Mouse (Mus musculus) liver, postnatal 0 days (tissue): Measurements from ENCODE around the gene Fkbp8. TPM values are rescaled to one million over a fixed set of nuclear protein-coding genes. Genes with fewer than 3 reads are reported as not detected.

Experiments
- ATAC-seq: fragments of 200-750 bp; cut with Nextera tagmentation; 2 replicates; pipeline ENCODE4 v1.8.0; 2017; ENCODE audit warnings: mild to moderate bottlenecking, moderate library complexity
- DNase-seq: peaks from one replicate; pipeline ENCODE4 v3.0.0-alpha.2; 2016
- H3K27ac ChIP-seq: fragments of 300-500 bp; sonication (generic); 2 replicates; pipeline ENCODE4 v1.5.1; 2014; ENCODE audit warnings: antibody characterized with exemption, moderate library complexity, mild to moderate bottlenecking, low read depth
- H3K27me3 ChIP-seq: fragments of 300-500 bp; sonication (generic); 2 replicates; pipeline ENCODE4 v1.6.1; 2014; ENCODE audit warnings: low read length, control low read depth, mixed read lengths; ENCODE audit not compliant: insufficient read depth
- H3K36me3 ChIP-seq: fragments of 300-500 bp; sonication (generic); replicated peaks from 2 replicates; pipeline ENCODE4 v1.6.1; 2014; ENCODE audit warnings: mild to moderate bottlenecking, control low read depth, low read length, moderate library complexity, mixed read lengths; ENCODE audit not compliant: insufficient read depth
- H3K4me1 ChIP-seq: fragments of 300-500 bp; sonication (generic); 2 replicates; pipeline ENCODE4 v1.6.1; 2014; ENCODE audit warnings: antibody characterized with exemption, mild to moderate bottlenecking, control low read depth; ENCODE audit not compliant: insufficient read depth
- H3K4me2 ChIP-seq: fragments of 300-500 bp; sonication (generic); 2 replicates; pipeline ENCODE4 v1.6.1; 2014; ENCODE audit warnings: low read depth, mild to moderate bottlenecking, low read length, moderate library complexity, mixed read lengths
- H3K4me3 ChIP-seq: fragments of 300-500 bp; sonication (generic); 2 replicates; pipeline ENCODE4 v1.5.1; 2014; ENCODE audit warnings: low read depth, low read length
- H3K9ac ChIP-seq: fragments of 300-500 bp; sonication (generic); replicated peaks from 2 replicates; pipeline ENCODE4 v1.6.1; 2014; ENCODE audit warnings: mild to moderate bottlenecking, moderate library complexity
- H3K9me3 ChIP-seq: fragments of 300-500 bp; sonication (generic); 2 replicates; pipeline ENCODE4 v1.6.1; 2016; ENCODE audit warnings: mild to moderate bottlenecking, control low read depth, low read length, mixed read lengths
- CTCF ChIP-seq: sonication (generic); IDR thresholded peaks from 2 replicates; pipeline ENCODE4 v1.5.1; 2016; ENCODE audit warnings: antibody characterized with exemption, low read depth
- EP300 ChIP-seq: IDR thresholded peaks from 2 replicates; pipeline ENCODE4 v1.6.1; 2016; ENCODE audit warnings: antibody characterized with exemption, low read depth, mild to moderate bottlenecking
- WGBS: fragments of 180-500 bp; shearing (Covaris S2); extraction: QIAGEN DNeasy Blood & Tissue Kit; methylation state at CpG from one replicate; pipeline ENCODE4 v1.1.7; 2014; ENCODE audit not compliant: insufficient replicate concordance; 5-methylcytosine and 5-hydroxymethylcytosine counted together
- polyA plus RNA-seq: library from polyadenylated mRNA; unstranded; fragments of >200 nt; fragmentation: Nextera tagmentation; extraction: Ambion mirVana; gene quantifications from 2 replicates; pipeline ENCODE4 v1.2.1, GENCODE M21; 2015

Gene Fkbp8
- polyA plus RNA-seq, 1 experiment from 2014 or later = 141 TPM

GRCm38 (mm10) chr8:70551558-70552161, 24.1 kb downstream of the Fkbp8 start:
- Histone ChIP-seq H3K36me3 (peaks cover 6% of the 10 kb centered on the region; the same call in 1 of the 2 replicates), H3K4me2 (0 out of 2 replicates have a peak overlapping the region, but pooled peaks have one; percentile 6), H3K27ac (peak overlapping the region; percentile 67), H3K9me3 (no peaks in the 10 kb centered on the region), H3K27me3 (no peaks in the 10 kb centered on the region), H3K9ac (no peak overlapping the region; the same call in 1 of the 2 replicates), H3K4me1 (peaks cover 71% of the 10 kb centered on the region), H3K4me3 (no peak overlapping the region)
- no peak for ATAC-seq
- DNase-seq = no peak
- TF ChIP-seq EP300 = 0 out of 2 replicates have a peak, but pooled peaks have one; percentile 8
- TF ChIP-seq CTCF = no peak
- 36% methylated on average over 3 of the region's 3 CpGs for WGBS

DNA sequence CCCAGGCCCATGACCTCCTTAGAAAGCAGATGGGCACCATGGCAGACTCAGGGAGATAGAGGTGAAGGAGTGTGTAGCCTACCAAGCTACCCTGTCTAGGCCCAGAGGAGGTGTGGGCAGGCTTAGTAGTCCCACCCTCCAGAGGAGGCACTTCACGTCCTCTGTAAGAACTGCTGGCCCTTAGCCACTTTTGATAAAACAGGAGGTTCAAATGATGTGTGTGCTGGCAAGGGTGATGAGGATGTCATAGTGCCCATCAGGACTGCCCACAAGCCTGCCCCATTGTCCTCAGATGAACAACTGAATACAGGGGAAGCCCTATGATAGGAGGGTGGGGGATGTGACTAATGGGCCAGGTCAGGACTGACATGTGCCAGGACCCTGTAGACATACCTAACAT, 25.3 kb downstream of the Fkbp8 start:
- DNase-seq (no peak), ATAC-seq (no peak)
- Histone ChIP-seq H3K4me2 (no peak overlapping the region), H3K27me3 (no peaks in the 10 kb centered on the region), H3K9me3 (no peaks in the 10 kb centered on the region), H3K27ac (peak overlapping the region; percentile 79; the same call in 1 of the 2 replicates), H3K9ac (no peak overlapping the region), H3K36me3 (peaks cover 6% of the 10 kb centered on the region; the same call in 1 of the 2 replicates), H3K4me1 (peaks cover 73% of the 10 kb centered on the region), H3K4me3 (no peak overlapping the region)
- TF ChIP-seq CTCF = no peak
- TF ChIP-seq EP300 = no peak
- WGBS = 13% methylated on average over 1 of the region's 1 CpGs

DNA sequence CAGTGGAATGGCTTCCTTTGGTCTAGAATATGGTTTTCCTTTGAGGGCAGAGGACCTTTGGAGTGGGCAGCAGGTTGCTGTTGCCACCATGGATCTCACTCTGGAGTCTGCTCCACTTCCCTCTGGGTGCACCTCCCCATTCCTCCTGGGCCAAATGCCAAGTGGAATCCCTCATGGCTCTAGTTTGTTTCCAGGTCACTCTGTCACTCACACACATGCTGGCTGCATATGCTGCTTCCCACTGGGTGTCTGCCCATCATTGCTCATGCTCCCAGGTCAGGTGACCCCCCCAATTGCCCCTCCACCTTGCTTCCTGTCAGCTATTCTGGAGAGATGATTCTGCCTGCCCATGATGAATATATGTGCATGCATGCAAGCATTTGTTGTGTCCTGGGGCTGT, 26.2 kb downstream of the Fkbp8 start:
- H3K9ac ChIP-seq = peak overlapping the region; percentile 19; the same call in 1 of the 2 replicates
- H3K4me3 ChIP-seq = no peak overlapping the region
- peak overlapping the region; percentile 96 for H3K27ac ChIP-seq
- DNase-seq = peak; percentile 63
- H3K27me3 ChIP-seq = no peaks in the 10 kb centered on the region
- ATAC-seq = no peak
- H3K4me2 ChIP-seq = no peak overlapping the region
- TF ChIP-seq EP300 = no peak
- TF ChIP-seq CTCF = no peak
- peaks cover 6% of the 10 kb centered on the region; the same call in 1 of the 2 replicates for H3K36me3 ChIP-seq
- H3K4me1 ChIP-seq = peaks cover 75% of the 10 kb centered on the region
- no peaks in the 10 kb centered on the region for H3K9me3 ChIP-seq

DNA sequence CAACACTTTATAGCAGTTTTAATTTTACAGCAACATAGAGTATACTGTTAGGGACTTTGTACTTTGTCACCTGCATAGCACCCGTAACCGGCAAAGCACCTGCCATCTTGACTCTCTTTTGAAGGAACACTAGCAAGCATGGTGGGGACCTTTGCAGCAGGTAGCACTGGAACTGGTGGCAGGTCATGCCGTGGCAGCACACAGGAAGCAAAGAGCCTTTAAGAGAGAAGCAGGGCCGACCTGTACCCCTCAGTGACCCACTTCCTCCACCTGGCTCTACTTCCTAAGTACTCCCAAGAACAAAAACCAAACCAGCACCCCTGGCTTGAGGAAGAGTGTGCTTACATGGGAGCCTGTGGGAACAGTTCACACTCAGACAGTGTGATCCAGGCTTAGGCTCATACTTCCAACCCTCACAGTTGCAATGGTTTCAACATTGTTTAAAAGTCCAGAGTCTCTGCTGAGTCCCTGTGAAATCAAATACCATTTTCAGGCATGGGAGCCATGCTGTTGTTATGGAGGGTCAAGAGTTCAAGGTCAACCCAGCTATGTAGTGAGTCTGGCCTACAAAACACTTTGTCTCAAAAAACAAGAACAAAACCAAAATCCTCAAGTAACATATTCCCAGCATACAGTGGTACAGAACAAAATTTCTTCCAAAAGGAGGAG, 27.7 kb downstream of the Fkbp8 start:
- ATAC-seq (peak; percentile 82), DNase-seq (no peak)
- Histone ChIP-seq H3K36me3 (peaks cover 7% of the 10 kb centered on the region; the same call in 1 of the 2 replicates), H3K4me2 (no peak overlapping the region), H3K4me3 (no peak overlapping the region), H3K27me3 (no peaks in the 10 kb centered on the region), H3K9me3 (no peaks in the 10 kb centered on the region), H3K9ac (no peak overlapping the region), H3K4me1 (peaks cover 73% of the 10 kb centered on the region), H3K27ac (peak overlapping the region; percentile 96)
- 60% methylated on average over 4 of the region's 4 CpGs for WGBS
- TF ChIP-seq CTCF (no peak), EP300 (peak; percentile 74; the same call in 1 of the 2 replicates)

- peak; percentile 47 for DNase-seq
- Histone ChIP-seq H3K4me3 (no peak overlapping the region), H3K36me3 (0 out of 2 replicates have a peak, but pooled peaks cover 2% of the 10 kb centered on the region), H3K4me2 (no peak overlapping the region), H3K9me3 (no peaks in the 10 kb centered on the region), H3K27ac (peak overlapping the region; percentile 56), H3K4me1 (peaks cover 77% of the 10 kb centered on the region), H3K9ac (peak overlapping the region; percentile 36; the same call in 1 of the 2 replicates), H3K27me3 (no peaks in the 10 kb centered on the region)
- WGBS = 15% methylated on average over 4 of the region's 4 CpGs
- peak; percentile 56 for ATAC-seq
- TF ChIP-seq EP300 = no peak
- TF ChIP-seq CTCF = peak; percentile 60
Observed at GRCm38 (mm10) chr8:70558334-70558733, 30.8 kb downstream of the Fkbp8 start.

GRCm38 (mm10) chr8:70558983-70559382, 31.5 kb downstream of the Fkbp8 start:
- H3K9me3 ChIP-seq = no peaks in the 10 kb centered on the region
- no peak overlapping the region for H3K4me2 ChIP-seq
- 69% methylated on average over 3 of the region's 3 CpGs for WGBS
- no peak overlapping the region for H3K9ac ChIP-seq
- TF ChIP-seq EP300 (no peak), CTCF (peak; percentile 53)
- H3K27me3 ChIP-seq = no peaks in the 10 kb centered on the region
- no peak overlapping the region for H3K4me3 ChIP-seq
- DNase-seq (no peak), ATAC-seq (no peak)
- H3K36me3 ChIP-seq = 0 out of 2 replicates have a peak, but pooled peaks cover 2% of the 10 kb centered on the region
- H3K27ac ChIP-seq = peak overlapping the region; percentile 56; the same call in 1 of the 2 replicates
- H3K4me1 ChIP-seq = peaks cover 75% of the 10 kb centered on the region
